Mouse (Mus musculus): ENCODE measurements around the gene Rpp21.
"Not testable (repeated sequence)": the region's sequence is repeated elsewhere in the genome, so short reads cannot be mapped to it uniquely, and the experiment has no call there.

The Rpp21 gene

DNA sequence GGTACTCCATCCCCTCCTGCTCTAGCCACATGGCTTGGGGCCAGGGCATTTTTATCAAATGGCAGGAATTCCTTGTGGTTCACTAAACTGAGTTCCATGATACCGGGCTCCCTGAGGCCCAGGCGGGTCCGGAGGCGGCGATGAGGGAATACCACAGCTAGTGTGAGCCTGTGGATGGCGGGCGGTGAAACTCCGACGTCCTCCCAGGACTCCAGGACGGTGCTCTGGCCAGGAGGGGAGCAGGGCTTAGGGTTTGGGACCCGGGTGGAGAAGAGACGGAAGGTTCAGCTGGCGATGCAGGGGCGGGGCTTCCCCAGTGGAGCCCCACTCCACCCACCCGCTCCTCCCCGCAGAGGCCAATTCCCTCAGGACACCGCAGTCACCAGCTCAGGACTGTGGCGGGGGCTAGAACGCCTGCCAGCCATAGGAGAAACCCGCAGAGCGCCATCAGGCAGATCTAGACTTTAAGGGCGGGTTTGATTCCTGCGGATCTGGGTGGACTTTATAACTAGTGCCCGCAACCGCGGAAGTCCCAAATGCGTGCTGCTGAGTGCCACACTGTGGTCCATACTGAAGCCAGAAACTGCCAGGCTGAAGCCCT is 20.4 kb downstream of the Rpp21 start:
- in situ Hi-C loops (cut with MboI; ENCODE audit: low sequenced_read_pairs): no loop called here

DNA sequence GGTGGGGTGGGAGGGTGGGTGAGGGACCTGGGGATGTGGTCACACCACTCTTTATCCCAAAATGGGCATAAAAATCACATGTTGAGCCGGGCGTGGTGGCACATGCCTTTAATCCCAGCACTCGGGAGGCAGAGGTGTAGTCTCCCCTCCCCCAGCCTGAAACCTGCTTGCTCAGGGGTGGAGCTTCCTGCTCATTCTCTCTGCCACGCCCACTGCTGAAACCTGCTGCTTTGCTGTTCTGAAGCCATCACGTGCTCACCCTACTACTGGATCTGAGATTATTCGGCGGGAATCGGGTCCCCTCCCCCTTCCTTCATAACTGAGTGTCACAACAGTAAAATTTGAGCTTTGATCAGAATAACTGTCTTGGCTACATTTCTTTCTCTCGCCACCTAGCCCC is 22.6 kb downstream of the Rpp21 start:
- in situ Hi-C loops (cut with MboI; ENCODE audit: low sequenced_read_pairs): not testable (repeated sequence)

DNA sequence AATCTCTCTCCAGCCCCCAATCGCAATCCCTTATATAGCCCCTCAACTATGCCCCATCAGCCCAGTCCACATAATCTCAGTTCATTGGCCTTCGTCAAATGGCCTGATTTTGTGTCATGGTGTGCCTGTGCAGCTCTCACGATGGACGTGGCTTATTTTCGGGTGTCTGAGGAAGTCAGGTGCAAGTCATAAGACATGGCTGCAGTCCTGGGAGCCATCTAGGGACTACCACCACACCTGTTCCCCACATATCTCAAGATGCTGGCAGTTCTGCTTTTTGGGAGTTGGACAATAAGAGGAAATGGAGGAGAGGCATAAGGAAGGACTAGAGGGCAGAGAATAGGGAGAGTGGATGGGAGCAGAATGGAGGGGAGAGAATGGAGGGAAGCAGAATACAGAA is 24.3 kb downstream of the Rpp21 start:
- in situ Hi-C loops (cut with MboI; ENCODE audit: low sequenced_read_pairs): no loop called here

DNA sequence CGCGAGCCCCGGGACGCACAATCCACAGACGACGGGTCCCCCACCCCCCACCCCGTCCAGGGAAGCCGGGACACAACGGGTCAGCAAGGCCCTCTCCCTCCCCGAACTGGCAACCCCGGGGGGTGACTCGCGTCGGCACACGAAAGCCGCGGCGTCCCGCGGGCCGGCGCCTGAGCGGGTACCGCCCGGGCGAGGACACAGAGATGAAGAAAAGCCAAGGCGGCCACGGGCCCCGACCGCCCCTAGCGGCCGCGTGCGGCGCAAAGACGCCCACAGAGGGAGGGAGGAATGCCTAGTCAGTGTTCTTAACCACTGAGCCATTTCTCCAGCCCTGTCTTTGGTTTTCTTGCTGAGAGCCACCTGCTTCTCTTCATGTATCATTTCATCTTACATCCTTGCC is 26.6 kb downstream of the Rpp21 start:
- in situ Hi-C loops (cut with MboI; ENCODE audit: low sequenced_read_pairs): no loop called here

DNA sequence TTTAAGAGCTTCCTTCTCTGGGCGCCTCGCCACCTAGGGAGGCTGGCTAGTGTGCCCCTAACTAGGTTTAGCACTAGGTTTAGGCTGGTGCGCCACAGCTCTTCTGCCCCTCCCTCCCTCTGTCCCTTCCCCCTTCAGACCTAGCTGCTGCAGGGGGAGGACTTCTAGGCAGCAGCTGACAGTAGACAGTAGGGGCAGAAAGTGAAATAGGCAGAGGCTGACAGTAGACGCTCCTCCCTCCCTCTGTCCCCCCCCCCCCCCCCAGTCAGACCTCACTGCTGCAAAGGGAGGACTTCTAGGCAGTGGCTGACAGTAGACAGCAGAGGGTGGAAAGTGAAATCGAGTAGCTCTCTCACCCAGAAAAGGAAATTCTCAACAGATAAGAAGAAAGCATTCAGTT is 28.8 kb downstream of the Rpp21 start:
- in situ Hi-C loops (cut with MboI; ENCODE audit: low sequenced_read_pairs): no loop called here

DNA sequence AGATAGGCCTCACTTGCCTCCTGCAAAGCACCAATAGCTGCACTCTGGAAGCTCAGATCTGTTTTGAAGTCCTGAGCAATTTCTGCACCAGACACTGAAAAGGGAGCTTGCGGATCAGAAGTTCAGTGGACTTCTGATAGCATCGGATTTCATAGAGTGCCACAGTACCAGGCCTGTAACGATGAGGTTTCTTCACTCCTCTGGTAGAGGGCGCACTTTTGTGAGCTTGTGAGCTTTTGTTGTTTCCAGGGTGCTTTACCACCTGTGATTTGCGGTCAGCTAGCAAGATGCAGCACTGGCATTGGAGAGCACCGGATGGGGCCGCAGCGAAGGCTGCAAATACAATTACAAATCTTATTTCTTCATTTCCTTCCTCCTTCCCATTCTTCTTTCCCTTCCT is 30.9 kb downstream of the Rpp21 start:
- in situ Hi-C loops (cut with MboI; ENCODE audit: low sequenced_read_pairs): no loop called here

DNA sequence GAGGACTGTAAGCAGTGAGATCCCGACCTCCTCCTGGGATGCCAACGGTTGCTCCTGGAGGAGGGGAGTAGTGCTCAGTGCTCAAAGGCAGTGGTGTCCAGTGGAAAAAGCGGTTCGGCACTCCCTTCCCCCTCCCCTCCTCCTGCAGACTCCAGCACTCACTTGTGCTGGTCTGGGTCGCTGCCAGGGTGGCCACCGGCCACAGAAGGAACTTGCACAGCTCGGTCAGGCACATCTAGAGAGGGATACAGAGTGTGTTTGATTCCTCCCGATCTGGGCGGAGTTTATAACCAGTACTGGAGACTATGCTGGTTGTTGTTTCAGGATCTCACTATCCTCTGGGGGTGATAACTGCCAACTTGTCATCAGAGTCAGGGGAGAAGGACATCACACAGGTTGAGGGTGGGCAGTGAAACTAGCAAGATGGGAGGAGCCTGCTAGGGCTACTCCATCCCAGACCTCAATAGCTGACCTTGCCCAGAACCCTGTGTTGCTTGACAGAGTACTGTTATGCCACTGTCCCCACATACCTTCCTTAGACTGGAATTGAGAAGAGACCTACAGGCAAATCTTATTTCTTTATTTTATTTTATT is 32.5 kb downstream of the Rpp21 start:
- in situ Hi-C loops (cut with MboI; ENCODE audit: low sequenced_read_pairs): no loop called here

DNA sequence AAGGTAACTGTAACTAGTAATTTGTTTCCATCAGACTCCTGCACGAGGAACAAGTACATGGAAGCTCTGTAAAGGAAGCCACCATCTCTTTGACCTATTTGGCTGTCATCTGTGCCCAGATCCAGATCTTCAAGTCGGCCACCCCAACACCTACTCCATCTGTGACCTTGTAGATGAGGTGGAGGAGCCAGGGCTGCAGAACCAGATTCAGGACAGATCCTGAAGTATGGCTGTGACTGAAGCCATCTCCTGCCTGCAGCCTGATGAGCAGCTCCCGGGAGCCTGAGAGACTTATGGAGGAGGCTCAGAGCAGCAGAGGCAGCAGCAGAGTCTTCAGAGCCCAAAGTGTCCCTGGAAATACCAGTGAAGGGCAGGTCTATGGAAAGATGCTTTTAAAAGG is 33.4 kb downstream of the Rpp21 start:
- in situ Hi-C loops (cut with MboI; ENCODE audit: low sequenced_read_pairs): no loop called here

DNA sequence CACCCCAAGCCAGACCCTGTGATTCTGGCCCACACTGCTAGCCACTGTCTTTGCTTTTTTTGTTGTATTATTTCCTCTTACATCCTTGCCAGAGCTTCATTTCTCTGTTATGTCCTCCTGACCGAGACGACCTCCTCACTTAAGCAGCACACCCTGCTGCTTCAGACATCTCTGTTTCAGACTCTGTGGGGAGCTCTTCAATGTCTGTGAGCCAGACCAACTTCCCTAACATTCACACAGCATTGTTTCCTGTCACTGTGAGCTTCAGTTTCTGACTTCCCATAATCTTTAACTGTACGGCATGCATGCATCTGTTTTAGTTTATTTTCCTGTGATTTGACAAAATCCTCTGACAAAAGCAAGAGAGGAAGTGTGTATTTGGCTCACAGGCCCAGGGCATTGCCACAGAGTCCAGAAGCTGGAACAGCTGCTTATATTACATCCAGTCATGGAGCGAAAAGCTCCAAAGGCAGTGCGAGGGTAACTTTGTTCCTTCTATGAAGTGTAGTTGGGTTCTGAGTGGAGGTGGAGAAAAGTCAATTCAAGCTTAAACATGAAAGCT is 39.2 kb downstream of the Rpp21 start:
- in situ Hi-C loops (cut with MboI; ENCODE audit: low sequenced_read_pairs): no loop called here

DNA sequence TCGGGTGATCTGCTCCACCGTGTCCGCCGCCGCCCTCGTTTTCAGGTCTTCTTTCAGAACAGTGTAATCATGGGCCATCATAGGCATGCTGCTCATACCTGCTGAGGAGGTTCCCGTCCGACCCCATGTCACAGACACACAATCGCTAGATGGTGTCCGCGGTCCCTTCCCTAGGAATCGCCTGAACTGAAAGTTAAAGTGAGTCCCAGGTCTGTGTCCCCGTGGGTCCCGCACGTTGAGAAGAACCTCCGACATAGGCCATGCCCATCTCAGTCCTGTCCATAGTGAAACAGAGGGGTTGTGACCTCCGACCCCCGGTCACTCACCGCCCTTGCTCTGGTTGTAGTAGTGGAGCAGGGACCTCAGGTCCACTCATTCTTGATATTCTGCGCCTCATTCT is 42.3 kb downstream of the Rpp21 start:
- in situ Hi-C loops (cut with MboI; ENCODE audit: low sequenced_read_pairs): no loop called here

DNA sequence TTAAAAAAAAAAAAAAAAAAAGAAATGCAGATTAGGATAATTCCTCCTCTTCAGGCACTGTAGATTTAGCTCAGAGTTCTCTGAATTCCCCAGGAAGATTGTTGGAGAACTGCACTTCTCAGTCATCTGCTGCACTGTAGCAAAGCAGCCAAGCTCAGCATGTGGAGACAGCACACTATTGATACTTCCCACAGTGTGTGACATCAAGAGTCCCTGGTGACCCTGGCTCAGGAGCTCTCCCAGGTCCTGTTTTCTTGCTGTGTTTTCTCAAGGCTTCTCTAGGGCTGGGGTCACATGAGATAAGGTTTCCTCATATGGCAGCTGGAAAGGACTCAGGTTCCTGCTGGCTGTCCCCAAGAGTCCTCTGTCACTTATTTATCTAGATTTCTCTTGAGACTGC is 51.0 kb downstream of the Rpp21 start:
- in situ Hi-C loops (cut with MboI; ENCODE audit: low sequenced_read_pairs): no loop called here

DNA sequence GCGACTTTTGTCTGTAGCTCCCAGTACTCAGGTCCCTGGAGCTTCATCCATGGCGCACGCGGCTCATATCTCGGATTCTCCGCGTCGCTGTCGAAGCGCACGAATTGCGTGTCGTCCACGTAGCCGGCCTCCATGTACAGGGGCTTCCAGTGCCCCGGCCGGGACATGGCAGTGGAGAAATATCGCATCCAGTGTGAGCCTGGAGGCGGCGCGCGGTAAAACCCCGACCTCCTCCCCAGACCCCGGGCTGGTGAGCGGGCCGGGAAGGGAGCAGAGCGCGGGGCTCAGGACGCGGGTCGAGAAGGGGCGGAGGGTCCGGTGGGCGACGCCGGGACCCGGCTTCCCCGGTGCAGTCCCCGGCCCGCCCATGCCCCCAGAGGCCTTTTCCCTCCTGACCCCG is 52.0 kb downstream of the Rpp21 start:
- in situ Hi-C loops (cut with MboI; ENCODE audit: low sequenced_read_pairs): no loop called here
